Mouse (Mus musculus) embryonic facial prominence, embryonic 11.5 days (tissue): ENCODE data around the gene Rrp12. TPM values are rescaled to one million over a fixed set of nuclear protein-coding genes. Genes with fewer than 3 reads are reported as not detected.
"Not testable (repeated sequence)": the region's sequence is repeated elsewhere in the genome, so short reads cannot be mapped to it uniquely, and the experiment has no call there.

Experiments
- ATAC-seq: fragments of 200-750 bp; cut with Nextera tagmentation; replicated peaks from 2 replicates; pipeline ENCODE4 v1.8.0; 2017; ENCODE audit warnings: low read depth; ENCODE audit not compliant: insufficient number of reproducible peaks, low FRiP score, low TSS enrichment
- DNase-seq: peaks from one replicate; pipeline ENCODE4 v3.0.0-alpha.2; 2015; ENCODE audit warnings: low spot score
- H3K27ac ChIP-seq: fragments of 300-500 bp; sonication (generic); replicated peaks from 2 replicates; pipeline ENCODE4 v1.5.1; 2014; ENCODE audit warnings: mild to moderate bottlenecking, low read depth, low read length, control low read depth
- H3K27me3 ChIP-seq: fragments of 300-500 bp; sonication (generic); 2 replicates; pipeline ENCODE4 v1.6.1; 2014; ENCODE audit warnings: mild to moderate bottlenecking, low read length, moderate library complexity, mixed read lengths; ENCODE audit not compliant: control insufficient read depth, insufficient read depth
- H3K36me3 ChIP-seq: fragments of 300-500 bp; sonication (generic); replicated peaks from 2 replicates; pipeline ENCODE4 v1.6.1; 2014; ENCODE audit warnings: low read depth, mild to moderate bottlenecking, low read length, moderate library complexity, mixed read lengths; ENCODE audit not compliant: control insufficient read depth, insufficient read depth
- H3K4me1 ChIP-seq: fragments of 300-500 bp; sonication (generic); 2 replicates; pipeline ENCODE4 v1.6.1; 2014; ENCODE audit warnings: low read length, mixed read lengths; ENCODE audit not compliant: control insufficient read depth, insufficient read depth
- H3K4me2 ChIP-seq: fragments of 300-500 bp; sonication (generic); 2 replicates; pipeline ENCODE4 v1.6.1; 2014; ENCODE audit warnings: low read depth, mild to moderate bottlenecking, control low read depth, low read length, moderate library complexity
- H3K4me3 ChIP-seq: fragments of 300-500 bp; sonication (generic); 2 replicates; pipeline ENCODE4 v1.5.1; 2014; ENCODE audit warnings: low read depth, low read length, control low read depth
- H3K9ac ChIP-seq: fragments of 300-500 bp; sonication (generic); replicated peaks from 2 replicates; pipeline ENCODE4 v1.6.1; 2014; ENCODE audit warnings: mild to moderate bottlenecking, control low read depth, low read length
- H3K9me3 ChIP-seq: fragments of 300-500 bp; sonication (generic); replicated peaks from 2 replicates; pipeline ENCODE4 v1.6.1; 2016; ENCODE audit warnings: mild to moderate bottlenecking, low read length, inconsistent platforms, mixed read lengths; ENCODE audit not compliant: control insufficient read depth
- WGBS: fragments of 180-500 bp; shearing (Covaris S2); extraction: QIAGEN DNeasy Blood & Tissue Kit; methylation state at CpG from one replicate; pipeline ENCODE4 v1.1.7; 2014; 5-methylcytosine and 5-hydroxymethylcytosine counted together
- polyA plus RNA-seq: library from polyadenylated mRNA; unstranded; fragments of >200 nt; fragmentation: Nextera tagmentation; extraction: Ambion mirVana; gene quantifications from 2 replicates; pipeline ENCODE4 v1.2.1, GENCODE M21; 2014

Rrp12 gene
- polyA plus RNA-seq, 1 experiment from 2014 or later, result 14.5 TPM

DNA sequence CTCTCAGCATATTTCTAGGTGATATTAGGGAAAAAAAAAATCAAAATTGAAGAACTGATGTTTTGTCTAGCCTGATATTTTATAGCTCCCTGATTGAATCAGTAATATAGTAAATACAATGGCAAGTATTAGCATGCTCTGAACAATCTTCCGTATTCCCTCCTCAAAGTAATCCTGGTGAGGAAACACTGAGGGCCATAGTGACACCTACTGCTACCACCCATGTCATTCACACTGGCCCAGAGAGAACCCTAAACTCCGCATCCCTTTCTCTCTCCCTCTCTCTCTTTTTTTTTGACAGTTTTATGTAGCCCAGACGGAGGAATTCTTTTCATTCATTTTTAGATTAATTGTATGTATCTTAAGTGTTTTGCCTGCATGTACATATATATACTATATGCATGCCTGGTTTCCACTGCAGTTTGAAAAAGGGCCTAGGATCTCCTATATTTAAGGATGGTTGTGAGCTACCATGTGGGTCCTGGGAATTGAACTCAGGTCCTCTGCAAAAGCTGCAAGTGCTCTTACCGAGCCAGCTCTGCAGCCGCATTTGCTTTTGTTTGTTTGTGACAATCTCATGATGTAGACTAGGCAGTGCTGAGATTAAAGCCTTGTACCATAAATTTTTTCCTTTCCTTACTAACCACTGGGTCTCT lies 24.6 kb upstream of the Rrp12 start:
- H3K9me3 ChIP-seq, result no peaks in the 10 kb centered on the region
- no peak for ATAC-seq
- H3K27ac ChIP-seq, result no peak overlapping the region
- peaks cover 9% of the 10 kb centered on the region; the same call in 1 of the 2 replicates for H3K36me3 ChIP-seq
- no peak overlapping the region for H3K4me2 ChIP-seq
- H3K4me1 ChIP-seq, result no peaks in the 10 kb centered on the region
- H3K27me3 ChIP-seq, result no peaks in the 10 kb centered on the region
- DNase-seq, result no peak
- no peak overlapping the region for H3K9ac ChIP-seq
- WGBS, result 74% methylated on average over 5 of the region's 5 CpGs
- no peak overlapping the region for H3K4me3 ChIP-seq

DNA sequence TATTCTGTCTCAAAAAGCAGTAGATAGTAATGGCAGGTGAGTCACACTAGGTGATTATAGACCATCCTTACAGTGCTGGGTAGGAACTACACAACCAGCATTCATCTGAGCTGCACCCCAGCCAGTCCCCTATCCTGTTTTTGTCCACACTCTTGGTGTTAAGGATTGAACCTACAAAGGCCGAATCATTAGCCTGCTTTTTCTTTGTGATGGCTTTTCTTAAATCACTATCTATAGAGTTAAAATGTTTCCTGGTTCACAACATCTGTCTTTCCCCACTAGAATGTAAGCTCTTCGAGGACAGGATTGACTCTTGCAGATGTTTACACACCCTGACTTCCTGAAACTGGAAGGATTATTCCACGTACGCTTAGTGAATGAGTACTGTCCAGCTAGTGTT lies 23.5 kb upstream of the Rrp12 start:
- Histone ChIP-seq H3K4me3 (no peak overlapping the region), H3K4me2 (no peak overlapping the region), H3K27ac (no peak overlapping the region), H3K9me3 (no peaks in the 10 kb centered on the region), H3K4me1 (no peaks in the 10 kb centered on the region), H3K36me3 (peaks cover 9% of the 10 kb centered on the region; the same call in 1 of the 2 replicates), H3K9ac (no peak overlapping the region), H3K27me3 (no peaks in the 10 kb centered on the region)
- no peak for DNase-seq
- WGBS, result 78% methylated on average over 4 of the region's 4 CpGs
- ATAC-seq, result no peak

DNA sequence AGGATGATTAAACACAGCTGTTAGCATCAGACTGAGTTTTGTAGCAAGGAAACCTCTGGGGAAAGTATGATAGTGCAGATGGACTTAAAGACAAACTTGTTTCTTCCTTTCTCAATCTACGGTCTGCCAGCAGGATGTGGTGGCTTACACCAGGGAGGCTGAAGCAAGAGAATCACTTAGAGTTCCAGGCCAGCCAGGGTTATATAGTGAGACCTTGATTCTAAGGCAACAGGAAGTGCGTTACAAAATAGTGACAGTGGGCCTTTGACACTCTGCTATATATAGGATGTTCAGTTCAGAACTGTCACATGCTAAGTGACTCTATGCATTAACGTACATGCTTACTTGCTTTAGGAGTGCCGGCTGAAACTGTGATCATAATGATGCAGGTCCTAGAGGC lies 20.9 kb upstream of the Rrp12 start:
- Histone ChIP-seq H3K27ac (no peak overlapping the region), H3K9me3 (no peaks in the 10 kb centered on the region), H3K9ac (no peak overlapping the region), H3K4me2 (no peak overlapping the region), H3K36me3 (peaks cover 9% of the 10 kb centered on the region; the same call in 1 of the 2 replicates), H3K27me3 (no peaks in the 10 kb centered on the region), H3K4me1 (peaks cover 3% of the 10 kb centered on the region; the same call in 1 of the 2 replicates), H3K4me3 (no peak overlapping the region)
- no peak for ATAC-seq
- DNase-seq, result no peak
- WGBS, result 81% methylated on average over 4 of the region's 4 CpGs

DNA sequence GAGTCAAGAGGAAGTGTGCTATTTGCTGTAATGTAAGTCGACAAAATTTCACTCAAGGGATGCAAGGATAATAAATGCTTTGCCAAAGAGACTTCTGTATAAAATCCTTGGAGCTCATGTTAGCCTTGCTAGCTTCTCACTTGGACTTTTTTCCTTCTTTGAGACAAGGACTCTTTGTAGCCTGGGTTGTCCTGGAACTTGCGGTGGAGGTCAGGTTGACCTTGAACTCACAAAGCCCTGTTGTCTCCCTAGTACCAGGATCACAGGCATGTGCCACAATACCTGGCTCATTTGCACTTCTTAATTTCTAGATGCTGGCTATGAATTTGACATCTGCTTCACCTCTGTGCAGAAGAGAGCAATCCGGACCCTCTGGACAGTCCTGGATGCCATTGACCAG lies 19.3 kb upstream of the Rrp12 start:
- no peaks in the 10 kb centered on the region for H3K9me3 ChIP-seq
- no peak overlapping the region for H3K4me2 ChIP-seq
- 80% methylated on average over 3 of the region's 3 CpGs for WGBS
- peaks cover 9% of the 10 kb centered on the region; the same call in 1 of the 2 replicates for H3K36me3 ChIP-seq
- ATAC-seq (no peak), DNase-seq (no peak)
- H3K27me3 ChIP-seq, result no peaks in the 10 kb centered on the region
- H3K4me1 ChIP-seq, result peaks cover 3% of the 10 kb centered on the region; the same call in 1 of the 2 replicates
- H3K4me3 ChIP-seq, result no peak overlapping the region
- no peak overlapping the region for H3K27ac ChIP-seq
- no peak overlapping the region for H3K9ac ChIP-seq

DNA sequence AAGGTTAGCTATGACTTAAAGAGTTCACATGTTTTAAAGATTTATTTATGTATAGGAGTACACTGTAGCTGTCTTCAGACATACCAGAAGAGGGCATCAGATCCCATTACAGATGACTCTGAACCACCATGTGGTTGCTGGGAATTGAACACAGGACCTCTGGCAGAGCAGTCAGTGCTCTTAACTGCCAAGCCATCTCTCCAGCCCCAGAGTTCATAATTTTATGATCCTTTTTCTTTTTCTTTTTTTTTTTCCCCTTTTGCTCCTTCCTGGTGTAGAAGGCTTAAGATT lies 18.6 kb upstream of the Rrp12 start:
- not testable (repeated sequence) for H3K36me3 ChIP-seq, H3K27me3 ChIP-seq

GRCm38 (mm10) chr19:41913774-41914591 lies 18.0 kb upstream of the Rrp12 start:
- Histone ChIP-seq H3K4me1 (peaks cover 3% of the 10 kb centered on the region; the same call in 1 of the 2 replicates), H3K4me2 (peak overlapping the region; percentile 44), H3K9ac (peak overlapping the region; percentile 54), H3K9me3 (no peaks in the 10 kb centered on the region), H3K27ac (no peak overlapping the region), H3K36me3 (peaks cover 6% of the 10 kb centered on the region; the same call in 1 of the 2 replicates), H3K4me3 (peak overlapping the region; percentile 63), H3K27me3 (no peaks in the 10 kb centered on the region)
- DNase-seq, result peak; percentile 23
- 36% methylated on average over 6 of the region's 6 CpGs for WGBS
- ATAC-seq, result no peak

More for the DNA sequence above, 18.6 kb upstream of the Rrp12 start:
- ATAC-seq, H3K4me2 ChIP-seq, H3K4me3 ChIP-seq, H3K27ac ChIP-seq, H3K9ac ChIP-seq, DNase-seq, H3K4me1 ChIP-seq, H3K9me3 ChIP-seq: not testable (repeated sequence)

GRCm38 (mm10) chr19:41912121-41913080 lies 16.4 kb upstream of the Rrp12 start:
- Histone ChIP-seq H3K36me3 (peaks cover 6% of the 10 kb centered on the region; the same call in 1 of the 2 replicates), H3K4me2 (peak overlapping the region; percentile 44), H3K9ac (peak overlapping the region; percentile 82), H3K4me1 (peaks cover 3% of the 10 kb centered on the region; the same call in 1 of the 2 replicates), H3K27ac (peak overlapping the region; percentile 43; the same call in 1 of the 2 replicates), H3K27me3 (no peaks in the 10 kb centered on the region), H3K4me3 (peak overlapping the region; percentile 63), H3K9me3 (no peaks in the 10 kb centered on the region)
- under 1% methylated on average over 41 of the region's 53 CpGs for WGBS
- ATAC-seq, result peak; percentile 75
- peak; percentile 45 for DNase-seq
